Mouse (Mus musculus): ENCODE results near the gene Pakap. TPM values are rescaled to one million over a fixed set of nuclear protein-coding genes. Genes with fewer than 3 reads are reported as not detected.

Gene Pakap
- polyA plus RNA-seq, 1 experiment from 2014 or later = 25.7 TPM

DNA sequence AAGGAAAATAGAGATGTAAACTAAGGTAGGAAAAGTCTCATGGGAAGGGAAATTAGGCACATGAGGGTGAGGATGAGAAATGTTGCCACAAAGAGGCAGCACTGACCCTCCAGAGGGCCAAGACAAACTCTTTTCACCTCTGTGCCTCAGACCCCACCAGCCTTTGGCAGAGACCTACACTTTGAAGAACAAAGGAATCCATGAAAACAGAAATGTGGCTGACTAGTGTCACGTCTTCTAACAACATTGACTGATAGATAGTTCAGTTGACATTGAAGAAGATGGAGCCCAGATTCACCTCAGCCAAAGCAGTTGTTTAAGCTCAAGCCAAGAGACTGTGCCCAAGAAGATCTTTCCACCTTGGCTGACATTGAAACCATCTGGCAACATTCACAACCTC, 57.8 kb downstream of the Pakap start:
- no peak overlapping the region for H3K4me2 ChIP-seq (ENCODE audit: low read depth, low read length)
- H3K9me3 ChIP-seq (replicated peaks; ENCODE audit: control insufficient read depth, low read length) = no peaks in the 10 kb centered on the region
- WGBS = 71% methylated on average over 1 of the region's 1 CpGs
- H3K4me1 ChIP-seq (ENCODE audit: control insufficient read depth, insufficient read depth, low read length) = no peaks in the 10 kb centered on the region
- no peak overlapping the region for H3K4me3 ChIP-seq (replicated peaks; ENCODE audit: low read length)
- no peaks in the 10 kb centered on the region for H3K36me3 ChIP-seq (ENCODE audit: control insufficient read depth, insufficient read depth, low read length)
- no peak overlapping the region for H3K27ac ChIP-seq (ENCODE audit: low read length)
- H3K9ac ChIP-seq (ENCODE audit: low read length) = no peak overlapping the region
- no peak for ATAC-seq (ENCODE audit: insufficient read depth, low FRiP score)
- no peaks in the 10 kb centered on the region for H3K27me3 ChIP-seq (ENCODE audit: control insufficient read depth, insufficient read depth, low read length)

DNA sequence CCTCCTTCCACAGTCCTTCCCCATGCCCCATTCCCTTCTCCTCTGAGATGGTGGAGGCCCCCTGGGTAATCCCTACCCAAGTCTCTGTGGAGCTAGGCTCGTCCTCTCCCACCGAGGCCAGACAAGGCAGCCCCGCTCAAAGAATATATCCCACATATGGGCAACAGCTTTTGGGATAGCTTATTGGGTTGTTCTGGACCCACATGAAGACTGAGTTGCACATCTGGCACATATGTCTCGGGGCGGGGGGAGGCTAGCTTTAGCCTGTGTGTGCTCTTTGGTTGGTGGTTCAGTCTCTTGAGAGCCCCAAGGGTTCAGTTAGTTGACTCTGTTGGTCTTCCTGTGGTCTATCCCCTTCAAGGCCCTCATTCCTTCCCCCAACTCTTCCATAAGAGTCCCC, 58.9 kb downstream of the Pakap start:
- H3K36me3 ChIP-seq (ENCODE audit: control insufficient read depth, insufficient read depth, low read length) = no peaks in the 10 kb centered on the region
- H3K27ac ChIP-seq (ENCODE audit: low read length) = no peak overlapping the region
- WGBS = 97% methylated on average over 5 of the region's 5 CpGs
- no peaks in the 10 kb centered on the region for H3K9me3 ChIP-seq (replicated peaks; ENCODE audit: control insufficient read depth, low read length)
- H3K4me3 ChIP-seq (replicated peaks; ENCODE audit: low read length) = no peak overlapping the region
- H3K9ac ChIP-seq (ENCODE audit: low read length) = no peak overlapping the region
- H3K4me1 ChIP-seq (ENCODE audit: control insufficient read depth, insufficient read depth, low read length) = no peaks in the 10 kb centered on the region
- no peak for ATAC-seq (ENCODE audit: insufficient read depth, low FRiP score)
- H3K27me3 ChIP-seq (ENCODE audit: control insufficient read depth, insufficient read depth, low read length) = no peaks in the 10 kb centered on the region
- no peak overlapping the region for H3K4me2 ChIP-seq (ENCODE audit: low read depth, low read length)

GRCm38 (mm10) chr4:57632386-57632785, 64.4 kb downstream of the Pakap start:
- Histone ChIP-seq H3K4me1 (ENCODE audit: control insufficient read depth, insufficient read depth, low read length) (peaks cover 12% of the 10 kb centered on the region), H3K9ac (ENCODE audit: low read length) (no peak overlapping the region), H3K36me3 (ENCODE audit: control insufficient read depth, insufficient read depth, low read length) (no peaks in the 10 kb centered on the region), H3K4me2 (ENCODE audit: low read depth, low read length) (no peak overlapping the region), H3K9me3 (replicated peaks; ENCODE audit: control insufficient read depth, low read length) (no peaks in the 10 kb centered on the region), H3K4me3 (replicated peaks; ENCODE audit: low read length) (no peak overlapping the region), H3K27me3 (ENCODE audit: control insufficient read depth, insufficient read depth, low read length) (no peaks in the 10 kb centered on the region), H3K27ac (ENCODE audit: low read length) (no peak overlapping the region)
- no peak for ATAC-seq (ENCODE audit: insufficient read depth, low FRiP score)
- WGBS = 88% methylated on average over 5 of the region's 5 CpGs

DNA sequence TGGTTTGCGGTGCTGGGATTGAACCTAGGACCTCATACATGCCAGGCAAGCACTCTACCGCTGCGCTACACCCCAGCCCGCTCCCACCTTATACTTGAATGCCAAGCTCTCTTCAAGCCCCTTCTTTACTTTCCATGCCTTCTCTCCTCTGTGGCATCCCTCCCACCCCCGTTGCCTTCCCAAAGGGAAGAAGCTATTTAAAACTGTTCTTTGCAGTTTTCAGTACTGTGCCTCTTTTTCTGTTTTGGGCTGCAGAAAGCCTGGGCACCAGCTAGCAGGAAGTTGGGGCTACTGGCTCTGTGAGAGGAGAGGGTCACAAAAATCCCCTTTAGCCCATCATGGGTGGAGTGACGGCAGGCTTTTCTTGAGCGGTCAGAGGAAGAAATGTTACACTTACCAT, 65.1 kb downstream of the Pakap start:
- no peak for ATAC-seq (ENCODE audit: insufficient read depth, low FRiP score)
- 96% methylated on average over 7 of the region's 7 CpGs for WGBS
- Histone ChIP-seq H3K36me3 (ENCODE audit: control insufficient read depth, insufficient read depth, low read length) (no peaks in the 10 kb centered on the region), H3K9ac (ENCODE audit: low read length) (no peak overlapping the region), H3K4me3 (replicated peaks; ENCODE audit: low read length) (no peak overlapping the region), H3K9me3 (replicated peaks; ENCODE audit: control insufficient read depth, low read length) (no peaks in the 10 kb centered on the region), H3K27me3 (ENCODE audit: control insufficient read depth, insufficient read depth, low read length) (no peaks in the 10 kb centered on the region), H3K4me1 (ENCODE audit: control insufficient read depth, insufficient read depth, low read length) (peaks cover 16% of the 10 kb centered on the region), H3K27ac (ENCODE audit: low read length) (no peak overlapping the region), H3K4me2 (ENCODE audit: low read depth, low read length) (no peak overlapping the region)

DNA sequence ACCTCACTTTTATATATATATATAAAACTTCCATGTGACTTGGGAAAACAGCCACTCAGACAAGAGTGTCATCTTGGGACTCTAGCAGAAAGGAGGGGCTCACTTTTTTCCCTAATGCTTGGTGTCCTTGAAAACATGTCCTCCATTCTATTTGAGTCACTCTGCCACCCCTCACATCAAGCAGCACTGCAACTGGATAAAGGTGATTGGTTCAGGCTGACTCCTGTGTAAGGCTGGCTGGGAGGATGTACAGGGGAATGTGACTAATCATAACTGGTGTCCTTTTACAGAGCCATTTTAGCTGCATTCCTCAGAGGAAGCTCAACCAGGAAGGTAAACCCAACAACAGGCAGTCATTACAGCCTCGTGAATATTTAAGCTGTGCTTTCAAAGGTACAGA, 67.0 kb downstream of the Pakap start:
- Histone ChIP-seq H3K9me3 (replicated peaks; ENCODE audit: control insufficient read depth, low read length) (no peaks in the 10 kb centered on the region), H3K9ac (ENCODE audit: low read length) (no peak overlapping the region), H3K27me3 (ENCODE audit: control insufficient read depth, insufficient read depth, low read length) (no peaks in the 10 kb centered on the region), H3K4me2 (ENCODE audit: low read depth, low read length) (no peak overlapping the region), H3K4me3 (replicated peaks; ENCODE audit: low read length) (no peak overlapping the region), H3K4me1 (ENCODE audit: control insufficient read depth, insufficient read depth, low read length) (peaks cover 18% of the 10 kb centered on the region), H3K27ac (ENCODE audit: low read length) (no peak overlapping the region), H3K36me3 (ENCODE audit: control insufficient read depth, insufficient read depth, low read length) (no peaks in the 10 kb centered on the region)
- no peak for ATAC-seq (ENCODE audit: insufficient read depth, low FRiP score)
- 73% methylated on average over 1 of the region's 1 CpGs for WGBS

DNA sequence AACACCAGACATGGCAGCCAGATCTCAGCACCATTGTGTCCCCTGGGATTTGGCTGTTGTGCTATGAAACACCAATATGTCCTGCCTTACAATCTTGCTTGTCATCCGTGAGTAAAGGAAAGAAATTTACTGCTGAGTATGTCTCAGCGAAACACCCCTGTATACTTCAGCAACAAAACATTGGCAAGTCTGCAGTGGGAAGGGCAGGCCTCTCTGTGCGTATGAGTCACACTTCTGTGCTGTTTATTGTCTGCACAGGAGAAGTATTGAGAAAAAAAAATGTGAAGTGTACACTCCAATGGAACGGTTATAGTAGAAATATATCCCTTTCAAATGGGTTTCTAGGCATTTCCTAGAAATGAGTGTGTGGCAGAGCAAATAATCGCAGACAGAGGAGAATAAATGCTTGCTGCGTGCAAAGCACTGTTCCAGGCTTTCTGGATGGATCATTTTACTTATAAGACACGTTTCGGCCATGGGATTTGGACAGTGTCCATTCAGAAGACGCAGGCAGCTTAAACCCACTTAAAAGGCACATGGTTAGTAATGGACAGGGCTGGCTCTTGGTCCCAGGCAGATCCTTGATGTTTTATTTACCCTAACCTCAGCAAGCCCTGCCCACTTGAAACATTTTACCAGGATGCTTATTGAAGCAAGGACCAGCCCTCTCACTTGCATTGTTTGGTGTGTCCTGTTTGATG, 69.0 kb downstream of the Pakap start:
- 42% methylated on average over 9 of the region's 9 CpGs for WGBS
- Histone ChIP-seq H3K9ac (ENCODE audit: low read length) (no peak overlapping the region), H3K4me3 (replicated peaks; ENCODE audit: low read length) (no peak overlapping the region), H3K27ac (ENCODE audit: low read length) (no peak overlapping the region), H3K4me1 (ENCODE audit: control insufficient read depth, insufficient read depth, low read length) (peaks cover 18% of the 10 kb centered on the region), H3K27me3 (ENCODE audit: control insufficient read depth, insufficient read depth, low read length) (no peaks in the 10 kb centered on the region), H3K9me3 (replicated peaks; ENCODE audit: control insufficient read depth, low read length) (no peaks in the 10 kb centered on the region), H3K36me3 (ENCODE audit: control insufficient read depth, insufficient read depth, low read length) (no peaks in the 10 kb centered on the region), H3K4me2 (ENCODE audit: low read depth, low read length) (no peak overlapping the region)
- ATAC-seq (ENCODE audit: insufficient read depth, low FRiP score) = peak; percentile 44; the same call in 1 of the 2 replicates

DNA sequence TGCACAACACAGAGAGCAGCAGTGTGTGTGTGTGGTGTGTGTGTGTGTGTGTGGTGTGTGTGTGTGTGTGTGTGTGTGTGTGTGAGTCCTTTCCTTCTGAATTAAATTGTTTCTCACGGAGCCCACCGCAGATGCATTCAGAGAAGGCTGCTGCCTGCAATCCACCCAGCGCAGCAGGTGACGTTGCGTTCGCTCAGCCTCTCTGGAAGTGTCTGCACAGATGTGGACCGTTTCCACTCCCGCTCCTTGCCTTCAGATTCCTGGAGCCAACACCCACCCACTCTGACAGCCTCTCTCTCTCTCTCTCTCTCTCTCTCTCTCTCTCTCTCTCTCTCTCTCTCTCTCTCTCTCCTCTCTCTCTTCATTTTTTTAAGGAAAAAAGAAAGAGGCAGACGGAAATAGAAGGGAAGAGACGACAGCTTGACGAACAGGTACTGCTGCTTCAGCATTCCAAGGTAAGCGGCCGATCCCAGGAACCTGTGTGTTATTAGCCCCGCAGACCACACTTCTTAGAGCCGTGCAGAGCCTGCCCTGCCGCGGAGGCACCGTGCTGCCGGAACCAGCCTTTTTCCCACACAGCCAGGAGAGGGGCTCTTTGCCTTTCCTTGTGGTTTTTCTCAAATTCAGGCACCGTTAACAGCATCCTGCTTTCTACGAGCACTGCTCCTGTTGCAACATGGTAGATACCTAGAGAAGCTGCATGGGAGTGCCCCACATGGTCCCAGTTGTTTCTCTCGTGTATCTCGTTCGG, 69.8 kb downstream of the Pakap start:
- Histone ChIP-seq H3K27ac (ENCODE audit: low read length) (no peak overlapping the region), H3K4me2 (ENCODE audit: low read depth, low read length) (peak overlapping the region; percentile 60), H3K4me1 (ENCODE audit: control insufficient read depth, insufficient read depth, low read length) (peaks cover 18% of the 10 kb centered on the region), H3K9ac (ENCODE audit: low read length) (peak overlapping the region; percentile 53; the same call in 1 of the 2 replicates), H3K4me3 (replicated peaks; ENCODE audit: low read length) (peak overlapping the region; percentile 38), H3K9me3 (replicated peaks; ENCODE audit: control insufficient read depth, low read length) (no peaks in the 10 kb centered on the region), H3K27me3 (ENCODE audit: control insufficient read depth, insufficient read depth, low read length) (no peaks in the 10 kb centered on the region), H3K36me3 (ENCODE audit: control insufficient read depth, insufficient read depth, low read length) (no peaks in the 10 kb centered on the region)
- no peak for ATAC-seq (ENCODE audit: insufficient read depth, low FRiP score)
- WGBS = 18% methylated on average over 24 of the region's 24 CpGs

DNA sequence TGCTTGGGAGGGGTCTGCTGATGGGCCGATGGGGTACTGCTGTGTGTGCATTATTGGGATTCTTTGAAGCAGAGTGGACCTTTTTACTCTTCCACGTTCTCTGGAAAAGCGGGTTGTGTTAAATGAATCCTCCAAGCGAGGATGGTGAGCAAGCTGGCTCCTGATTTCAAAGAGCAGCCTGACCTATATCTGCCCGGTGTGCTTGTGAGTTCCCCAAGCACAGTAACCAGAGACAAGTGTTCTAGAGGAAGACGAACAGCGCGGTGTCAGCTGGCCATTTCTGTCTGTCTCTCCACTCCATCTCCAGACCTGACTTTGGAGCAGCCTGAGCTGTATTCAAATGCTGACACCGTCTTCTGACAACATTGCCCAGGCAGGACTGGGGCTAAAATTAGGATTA, 71.0 kb downstream of the Pakap start:
- no peak overlapping the region for H3K9ac ChIP-seq (ENCODE audit: low read length)
- no peaks in the 10 kb centered on the region for H3K9me3 ChIP-seq (replicated peaks; ENCODE audit: control insufficient read depth, low read length)
- H3K4me2 ChIP-seq (ENCODE audit: low read depth, low read length) = no peak overlapping the region
- H3K27me3 ChIP-seq (ENCODE audit: control insufficient read depth, insufficient read depth, low read length) = no peaks in the 10 kb centered on the region
- H3K36me3 ChIP-seq (ENCODE audit: control insufficient read depth, insufficient read depth, low read length) = no peaks in the 10 kb centered on the region
- H3K4me3 ChIP-seq (replicated peaks; ENCODE audit: low read length) = no peak overlapping the region
- no peak overlapping the region for H3K27ac ChIP-seq (ENCODE audit: low read length)
- peaks cover 18% of the 10 kb centered on the region for H3K4me1 ChIP-seq (ENCODE audit: control insufficient read depth, insufficient read depth, low read length)
- WGBS = 76% methylated on average over 9 of the region's 9 CpGs
- no peak for ATAC-seq (ENCODE audit: insufficient read depth, low FRiP score)

DNA sequence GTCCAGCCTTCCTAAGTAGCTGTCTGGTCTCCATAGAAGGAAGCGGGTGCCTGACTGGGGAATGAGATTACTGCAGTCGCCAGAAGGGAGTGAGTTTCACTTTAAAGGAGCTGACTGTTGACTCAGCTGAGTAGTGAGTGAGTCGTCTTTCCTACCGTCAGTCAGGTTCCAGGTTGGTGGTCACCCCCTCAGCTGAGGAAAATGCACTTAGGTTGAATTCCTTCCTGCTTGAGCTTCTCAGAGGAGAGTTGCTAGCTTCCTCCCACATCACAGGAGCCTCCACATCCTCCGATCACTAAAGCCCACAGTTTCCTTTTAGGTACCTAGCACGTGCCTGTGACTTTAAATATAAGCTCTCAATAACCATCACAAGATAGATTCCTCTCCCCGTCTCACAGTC, 72.2 kb downstream of the Pakap start:
- H3K9me3 ChIP-seq (replicated peaks; ENCODE audit: control insufficient read depth, low read length) = no peaks in the 10 kb centered on the region
- no peak overlapping the region for H3K4me3 ChIP-seq (replicated peaks; ENCODE audit: low read length)
- WGBS = 33% methylated on average over 7 of the region's 7 CpGs
- H3K36me3 ChIP-seq (ENCODE audit: control insufficient read depth, insufficient read depth, low read length) = no peaks in the 10 kb centered on the region
- no peaks in the 10 kb centered on the region for H3K27me3 ChIP-seq (ENCODE audit: control insufficient read depth, insufficient read depth, low read length)
- no peak overlapping the region for H3K9ac ChIP-seq (ENCODE audit: low read length)
- no peak overlapping the region for H3K27ac ChIP-seq (ENCODE audit: low read length)
- ATAC-seq (ENCODE audit: insufficient read depth, low FRiP score) = no peak
- peak overlapping the region; percentile 23; the same call in 1 of the 2 replicates for H3K4me2 ChIP-seq (ENCODE audit: low read depth, low read length)
- H3K4me1 ChIP-seq (ENCODE audit: control insufficient read depth, insufficient read depth, low read length) = peaks cover 18% of the 10 kb centered on the region

Measured in stomach, embryonic 16.5 days (tissue).